Mouse (Mus musculus): ENCODE data around the gene Dtx2.
"Not testable (repeated sequence)": the region's sequence is repeated elsewhere in the genome, so short reads cannot be mapped to it uniquely, and the experiment has no call there.

The Dtx2 gene

DNA sequence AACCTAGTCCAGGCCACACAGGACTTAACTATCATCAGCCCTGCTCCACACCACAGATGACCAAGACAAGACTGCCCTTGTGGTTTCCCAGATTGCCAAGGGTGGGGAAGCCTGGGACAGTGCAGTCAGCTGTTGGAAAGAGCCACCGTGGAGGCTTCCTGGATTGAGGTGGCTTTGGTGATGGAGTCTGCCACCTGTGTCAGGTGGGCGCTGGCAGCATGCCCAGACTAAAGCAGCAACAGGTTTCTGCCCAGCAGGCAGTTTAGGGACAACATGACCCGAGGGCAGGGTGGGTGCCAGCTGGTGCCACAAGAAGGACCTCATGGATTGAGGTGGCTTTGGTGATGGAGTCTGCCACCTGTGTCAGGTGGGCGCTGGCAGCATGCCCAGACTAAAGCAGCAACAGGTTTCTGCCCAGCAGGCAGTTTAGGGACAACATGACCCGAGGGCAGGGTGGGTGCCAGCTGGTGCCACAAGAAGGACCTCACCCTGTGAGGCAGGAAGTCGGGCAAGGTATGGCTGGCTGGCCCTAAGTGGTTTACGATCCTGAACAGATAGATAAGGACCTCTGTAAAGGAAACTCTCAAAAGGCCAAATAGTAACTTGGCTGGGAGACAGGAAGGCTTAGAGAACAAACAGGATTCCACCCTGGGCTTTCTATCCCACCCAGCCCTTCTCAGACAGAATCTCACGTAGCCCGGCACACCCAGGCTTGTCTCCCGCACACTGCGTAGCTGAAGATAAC, 72.0 kb downstream of the Dtx2 start:
- DNase-seq (ENCODE audit: low read depth) = not testable (repeated sequence)

DNA sequence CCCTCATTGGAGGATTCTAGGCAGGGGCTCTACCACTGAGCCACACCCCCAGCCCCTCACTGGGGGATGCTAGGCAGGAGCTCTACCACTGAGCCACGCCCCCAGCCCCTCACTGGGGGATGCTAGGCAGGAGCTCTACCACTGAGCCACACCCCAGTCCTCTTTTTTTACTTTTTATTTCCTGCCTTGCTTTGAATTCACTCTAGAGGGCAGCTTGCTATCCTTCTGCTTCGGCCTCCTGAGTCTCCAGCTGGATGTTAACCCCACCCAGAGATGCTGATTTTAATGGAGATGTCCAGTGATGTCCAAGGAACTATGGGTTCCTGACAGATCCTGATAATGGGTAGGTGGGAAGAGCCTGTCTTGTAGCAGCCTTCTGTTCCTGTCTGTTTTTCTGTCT, 74.8 kb downstream of the Dtx2 start:
- no peak for DNase-seq (ENCODE audit: low read depth)

DNA sequence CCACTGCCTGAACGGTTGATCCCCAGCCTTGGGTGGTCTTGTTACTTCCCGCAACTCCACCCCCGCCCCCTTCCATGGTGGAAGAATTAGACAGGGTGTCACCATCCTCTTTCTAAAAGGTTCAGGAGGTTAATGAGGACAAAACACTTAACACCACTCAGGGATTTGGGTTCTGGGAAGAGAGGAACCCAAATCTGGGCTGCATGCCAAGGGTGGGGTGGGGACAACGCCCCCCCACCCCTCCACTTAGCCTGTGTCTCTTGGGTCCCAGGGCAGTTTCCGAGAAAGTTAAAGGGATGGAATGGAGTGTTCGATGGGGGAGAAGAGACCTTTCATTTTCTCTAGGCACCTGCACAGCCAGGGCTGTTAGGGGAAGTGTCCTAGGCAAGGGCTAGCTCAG, 78.5 kb downstream of the Dtx2 start:
- no peak for DNase-seq (ENCODE audit: low read depth)

DNA sequence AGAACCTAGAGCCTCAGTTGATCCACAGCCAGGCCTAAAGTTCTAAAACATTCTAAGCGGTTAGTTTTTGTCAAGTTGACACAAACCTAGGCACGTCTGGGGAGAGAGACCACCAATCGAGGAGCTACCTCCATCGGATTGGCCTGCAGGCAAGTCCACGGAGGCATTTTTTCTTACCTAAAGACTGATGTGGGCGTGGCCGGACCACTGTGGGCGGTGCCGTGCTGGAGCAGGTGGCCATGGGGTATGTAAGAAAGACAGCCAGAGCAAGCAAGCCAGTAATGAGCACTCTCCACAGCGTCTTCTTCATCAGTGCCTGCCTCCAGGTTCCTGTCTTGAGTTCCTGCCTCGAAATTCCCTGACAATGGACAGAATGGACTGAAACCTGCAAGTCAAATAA, 78.9 kb downstream of the Dtx2 start:
- no peak for DNase-seq (ENCODE audit: low read depth)

DNA sequence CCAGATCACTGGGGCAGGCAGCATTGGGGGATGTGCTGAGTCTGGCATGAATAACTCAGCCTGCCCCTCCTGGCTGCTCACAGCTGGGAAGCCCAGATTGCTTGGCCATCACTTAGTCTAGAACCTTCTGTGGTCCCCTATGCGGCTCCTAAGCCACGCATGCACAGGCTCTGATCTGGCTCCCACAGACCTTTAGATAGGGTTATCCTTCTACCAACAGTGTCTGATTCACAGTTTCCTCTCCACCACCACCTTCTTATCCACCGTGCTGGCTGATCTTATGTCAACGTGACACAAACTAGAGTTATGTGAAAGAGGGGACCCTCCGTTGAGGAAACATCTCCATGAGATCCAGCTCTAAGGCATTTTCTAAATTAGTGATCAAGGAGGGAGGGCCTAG, 80.5 kb downstream of the Dtx2 start:
- no peak for DNase-seq (ENCODE audit: low read depth)

DNA sequence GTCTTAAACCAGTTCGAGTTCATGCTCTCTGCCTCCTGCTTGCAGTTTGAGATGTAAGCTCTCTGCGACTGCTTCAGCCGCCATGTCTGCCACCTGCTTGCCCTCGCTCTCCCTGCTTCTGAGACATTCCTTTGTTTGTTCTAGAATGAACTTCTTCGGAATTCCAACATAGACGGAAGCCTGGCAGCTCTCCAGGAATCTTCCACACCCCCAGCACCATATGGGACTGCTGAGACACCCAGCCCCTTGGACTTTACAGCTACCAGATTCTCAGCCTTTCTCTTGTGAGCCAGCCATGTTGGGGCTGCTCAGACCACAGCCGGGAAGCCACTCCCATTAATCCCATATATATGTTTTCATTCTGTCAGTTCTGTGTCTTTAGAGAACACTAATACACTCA, 81.7 kb downstream of the Dtx2 start:
- no peak for DNase-seq (ENCODE audit: low read depth)

DNA sequence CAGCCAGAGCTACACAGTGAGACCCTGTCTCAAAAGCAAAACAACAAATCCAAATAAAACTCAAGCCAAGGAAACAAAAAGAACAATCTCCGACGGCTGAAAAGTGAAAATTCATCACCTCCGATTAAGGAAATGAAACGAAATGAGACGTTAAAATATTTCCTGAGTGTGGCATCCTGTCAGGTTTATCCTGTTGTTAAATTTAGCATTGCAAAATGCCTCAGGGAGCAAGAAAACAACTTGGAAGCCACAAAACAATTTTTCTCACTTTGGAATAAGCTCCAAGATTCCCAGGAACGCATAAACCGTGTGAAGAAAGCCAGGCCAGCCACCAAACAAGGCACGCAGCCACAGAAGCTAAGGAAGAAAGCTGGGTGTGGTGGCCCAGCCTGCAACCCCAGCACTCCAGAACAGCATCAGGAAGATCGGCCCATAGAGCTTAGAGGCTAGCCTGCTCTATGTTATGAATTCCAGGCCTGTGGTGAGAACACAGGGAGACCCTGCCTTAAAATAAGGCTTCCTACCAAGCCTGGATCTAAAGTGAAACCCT, 82.5 kb downstream of the Dtx2 start:
- no peak for DNase-seq (ENCODE audit: low read depth)

DNA sequence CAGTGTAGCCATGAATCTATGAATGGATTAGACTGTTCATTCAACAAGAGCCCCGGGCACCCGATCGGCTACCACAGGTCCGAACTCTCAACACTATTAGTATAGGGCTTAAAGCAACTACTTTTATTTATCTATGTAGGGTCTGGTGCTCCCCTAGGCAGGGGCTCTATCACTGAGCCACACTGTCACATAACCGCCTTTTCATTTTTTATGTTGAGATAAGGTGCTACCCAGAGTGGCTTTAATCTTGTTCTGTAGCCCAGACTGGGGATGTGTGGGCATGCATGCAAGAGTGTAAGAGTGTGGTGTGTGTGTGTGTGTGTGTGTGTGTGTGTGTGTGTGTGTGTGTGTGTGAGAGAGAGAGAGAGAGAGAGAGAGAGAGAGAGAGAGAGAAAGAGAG, 83.5 kb downstream of the Dtx2 start:
- DNase-seq (ENCODE audit: low read depth) = no peak

DNA sequence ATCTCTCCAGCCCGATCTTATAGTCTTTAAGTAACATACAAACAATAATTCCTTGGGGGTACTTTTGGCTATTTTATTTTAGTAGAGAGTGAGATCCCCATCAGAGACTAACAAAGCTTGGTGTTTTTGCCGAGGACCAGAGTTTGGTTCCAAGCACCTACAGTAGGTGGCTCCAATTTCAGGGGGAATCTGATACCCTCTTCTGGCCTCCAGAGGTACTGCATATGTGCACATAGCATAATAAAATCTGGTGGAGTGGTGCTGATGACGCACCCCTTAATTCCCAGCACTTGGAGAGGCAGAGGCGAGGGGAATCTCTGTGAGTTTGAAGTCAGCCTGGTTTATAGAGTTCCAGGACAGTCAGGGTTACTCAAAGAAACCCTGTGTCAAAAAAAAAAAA, 87.7 kb downstream of the Dtx2 start:
- DNase-seq (ENCODE audit: low read depth) = peak; percentile 54
